Mouse (Mus musculus): ENCODE data around the gene Lrrc8b. TPM values are rescaled to one million over a fixed set of nuclear protein-coding genes. Genes with fewer than 3 reads are reported as not detected.

Lrrc8b gene
- polyA plus RNA-seq, 1 experiment from 2014 or later, result 23.0 TPM

DNA sequence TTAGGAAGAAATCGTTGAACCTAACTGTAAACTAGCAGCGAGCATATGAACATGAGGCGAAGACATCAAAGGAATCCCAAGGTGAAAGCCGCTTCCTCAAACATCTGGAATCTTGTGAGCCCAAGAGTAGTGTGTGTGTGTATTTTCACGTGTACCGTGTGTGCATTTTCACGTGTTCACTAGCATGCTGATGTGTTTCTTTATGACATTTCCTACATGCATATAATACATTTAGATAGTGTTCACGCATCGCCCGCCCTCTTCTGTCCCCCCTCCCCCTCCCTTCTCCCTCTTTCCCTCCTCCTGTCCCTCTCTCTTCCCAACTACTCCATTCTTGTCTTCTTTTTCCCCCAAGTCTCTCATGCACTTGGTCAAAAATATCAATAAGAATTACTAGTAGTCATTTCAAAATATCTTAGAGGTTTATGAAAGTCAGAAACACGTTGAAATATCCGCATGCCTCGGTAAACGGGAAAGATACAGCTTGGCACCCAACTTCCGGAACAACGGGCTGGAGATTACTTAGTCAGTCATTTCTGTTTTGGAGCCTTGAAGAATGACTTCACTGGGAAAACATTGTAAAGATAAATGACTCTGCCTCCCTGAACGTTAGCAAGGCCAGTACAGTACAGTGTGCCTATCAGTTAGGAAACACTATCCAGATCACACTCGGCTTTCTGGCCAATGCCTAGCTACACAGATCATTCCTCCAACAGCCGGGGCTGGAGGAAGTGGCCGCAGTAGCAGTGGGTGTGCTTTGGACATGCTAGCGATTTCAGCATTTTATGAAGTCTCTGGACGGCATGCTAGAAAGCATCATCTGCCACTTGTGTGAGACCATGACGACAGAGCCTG is 112.1 kb downstream of the Lrrc8b start:
- WGBS, result 93% methylated on average over 23 of the region's 23 CpGs
- DNase-seq (ENCODE audit: low spot score), result no peak
- no peaks in the 10 kb centered on the region for H3K36me3 ChIP-seq (replicated peaks; ENCODE audit: control insufficient read depth, insufficient read depth)
- H3K9ac ChIP-seq, result no peak overlapping the region
- H3K4me1 ChIP-seq (replicated peaks; ENCODE audit: control insufficient read depth, insufficient read depth, low read length), result no peaks in the 10 kb centered on the region
- no peaks in the 10 kb centered on the region for H3K27me3 ChIP-seq (ENCODE audit: control insufficient read depth, insufficient read depth, low read length)
- H3K4me3 ChIP-seq (replicated peaks; ENCODE audit: low read length), result no peak overlapping the region
- H3K27ac ChIP-seq, result no peak overlapping the region
- H3K4me2 ChIP-seq (replicated peaks), result no peak overlapping the region
- H3K9me3 ChIP-seq (ENCODE audit: control insufficient read depth, low read length), result no peaks in the 10 kb centered on the region
- ATAC-seq (ENCODE audit: low FRiP score), result no peak

DNA sequence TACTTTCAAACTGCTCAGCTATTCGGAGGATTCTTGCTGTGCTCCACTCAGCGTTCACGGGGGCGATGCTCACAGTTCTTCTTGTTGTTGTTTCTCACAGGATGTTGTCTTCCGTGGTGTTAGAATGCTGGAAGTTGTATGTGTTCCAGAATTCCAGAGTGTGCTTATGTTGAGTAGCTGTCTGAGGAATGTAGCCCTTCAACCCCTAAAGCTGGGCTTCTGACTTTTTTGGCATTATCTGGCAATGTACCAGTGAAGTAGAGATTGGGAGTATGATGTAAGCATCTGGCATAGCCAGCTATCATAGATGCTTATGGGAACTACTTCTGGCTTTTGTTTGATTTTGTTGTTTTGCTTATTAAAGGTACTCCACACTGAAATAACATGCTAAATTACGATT is 115.0 kb downstream of the Lrrc8b start:
- H3K4me3 ChIP-seq (replicated peaks; ENCODE audit: low read length), result no peak overlapping the region
- 79% methylated on average over 6 of the region's 6 CpGs for WGBS
- H3K36me3 ChIP-seq (replicated peaks; ENCODE audit: control insufficient read depth, insufficient read depth), result no peaks in the 10 kb centered on the region
- no peak for DNase-seq (ENCODE audit: low spot score)
- ATAC-seq (ENCODE audit: low FRiP score), result no peak
- H3K4me2 ChIP-seq (replicated peaks), result no peak overlapping the region
- no peaks in the 10 kb centered on the region for H3K27me3 ChIP-seq (ENCODE audit: control insufficient read depth, insufficient read depth, low read length)
- H3K4me1 ChIP-seq (replicated peaks; ENCODE audit: control insufficient read depth, insufficient read depth, low read length), result no peaks in the 10 kb centered on the region
- no peak overlapping the region for H3K9ac ChIP-seq
- H3K9me3 ChIP-seq (ENCODE audit: control insufficient read depth, low read length), result no peaks in the 10 kb centered on the region
- H3K27ac ChIP-seq, result no peak overlapping the region

DNA sequence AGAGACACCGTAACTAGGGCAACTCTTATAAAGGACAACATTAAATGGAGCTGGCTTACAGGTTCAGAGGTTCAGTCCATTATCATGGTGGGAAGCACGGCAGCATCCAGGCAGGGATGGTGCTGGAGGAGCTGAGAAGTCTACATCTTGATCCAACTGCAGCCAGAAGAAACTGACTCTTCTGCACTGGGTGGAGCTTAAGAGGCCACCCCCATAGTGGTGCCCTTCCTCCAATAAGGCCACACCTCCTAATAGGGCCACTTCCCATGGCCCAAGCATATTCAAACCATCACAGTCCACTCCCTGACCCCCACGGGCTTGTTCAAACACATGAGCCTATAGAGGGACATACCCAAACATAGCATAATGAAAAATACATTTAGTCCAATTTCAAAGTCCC is 119.6 kb downstream of the Lrrc8b start:
- Histone ChIP-seq H3K4me3 (replicated peaks; ENCODE audit: low read length) (no peak overlapping the region), H3K4me1 (replicated peaks; ENCODE audit: control insufficient read depth, insufficient read depth, low read length) (no peaks in the 10 kb centered on the region), H3K9ac (no peak overlapping the region), H3K36me3 (replicated peaks; ENCODE audit: control insufficient read depth, insufficient read depth) (no peaks in the 10 kb centered on the region), H3K27me3 (ENCODE audit: control insufficient read depth, insufficient read depth, low read length) (no peaks in the 10 kb centered on the region), H3K27ac (no peak overlapping the region), H3K4me2 (replicated peaks) (no peak overlapping the region), H3K9me3 (ENCODE audit: control insufficient read depth, low read length) (no peaks in the 10 kb centered on the region)
- WGBS, result 97% methylated on average over 3 of the region's 3 CpGs
- DNase-seq (ENCODE audit: low spot score), result no peak
- no peak for ATAC-seq (ENCODE audit: low FRiP score)

DNA sequence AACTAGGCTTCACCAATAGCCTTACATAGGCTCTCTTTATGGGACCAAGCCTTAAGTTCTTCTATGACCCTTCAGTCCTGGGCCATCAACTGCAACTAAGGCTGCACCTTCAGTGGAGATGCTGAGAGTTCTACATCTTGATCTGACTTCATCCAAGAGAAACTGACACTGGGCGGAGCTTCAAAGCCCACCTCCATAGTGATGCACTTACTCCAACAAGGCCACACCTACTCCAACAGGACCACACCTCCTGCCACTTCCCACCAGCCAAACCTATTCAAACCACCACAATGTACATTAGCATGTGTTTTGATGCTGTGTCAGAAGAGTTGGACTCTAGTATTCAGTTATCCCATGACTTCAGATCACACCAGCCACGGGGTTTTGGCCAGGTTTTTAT is 120.6 kb downstream of the Lrrc8b start:
- WGBS, result 96% methylated on average over 2 of the region's 2 CpGs
- no peak for ATAC-seq (ENCODE audit: low FRiP score)
- no peaks in the 10 kb centered on the region for H3K4me1 ChIP-seq (replicated peaks; ENCODE audit: control insufficient read depth, insufficient read depth, low read length)

DNA sequence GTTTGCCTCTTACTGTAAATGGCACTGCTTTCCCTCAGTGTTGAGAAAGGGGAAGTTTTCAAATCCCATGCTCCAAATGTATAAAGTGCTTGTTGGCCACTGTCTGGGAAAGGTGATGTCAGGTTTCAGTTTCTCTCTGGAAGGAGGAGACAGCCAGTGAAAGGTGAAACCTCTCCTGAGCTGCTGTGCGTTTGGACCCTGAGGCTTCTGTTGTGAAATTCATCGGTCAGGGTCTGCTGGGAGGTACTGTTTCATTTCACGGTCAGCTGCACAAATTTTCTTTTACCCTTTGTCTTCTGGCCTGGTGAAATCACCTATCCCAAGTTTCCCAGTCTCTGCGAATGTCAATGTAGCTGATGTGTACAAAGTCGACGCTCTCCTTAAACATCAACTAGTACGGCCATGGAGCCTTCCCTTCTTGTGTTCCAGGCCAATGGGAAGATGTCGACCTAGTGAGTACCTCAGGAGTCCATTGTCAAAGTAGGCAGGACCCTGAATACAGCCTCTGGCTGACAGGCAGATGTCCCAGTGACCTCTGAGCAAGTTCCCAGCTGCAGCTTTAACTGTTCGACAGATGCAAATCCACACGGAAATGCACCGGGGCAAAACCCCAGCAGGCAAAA is 121.6 kb downstream of the Lrrc8b start:
- no peaks in the 10 kb centered on the region for H3K27me3 ChIP-seq (ENCODE audit: control insufficient read depth, insufficient read depth, low read length)
- H3K36me3 ChIP-seq (replicated peaks; ENCODE audit: control insufficient read depth, insufficient read depth), result no peaks in the 10 kb centered on the region
- no peak overlapping the region for H3K9ac ChIP-seq
- H3K9me3 ChIP-seq (ENCODE audit: control insufficient read depth, low read length), result no peaks in the 10 kb centered on the region
- H3K4me2 ChIP-seq (replicated peaks), result no peak overlapping the region
- H3K4me1 ChIP-seq (replicated peaks; ENCODE audit: control insufficient read depth, insufficient read depth, low read length), result no peaks in the 10 kb centered on the region
- ATAC-seq (ENCODE audit: low FRiP score) (no peak), DNase-seq (ENCODE audit: low spot score) (no peak)
- WGBS, result 64% methylated on average over 11 of the region's 11 CpGs
- no peak overlapping the region for H3K4me3 ChIP-seq (replicated peaks; ENCODE audit: low read length)
- no peak overlapping the region for H3K27ac ChIP-seq

More for the DNA sequence above, 120.6 kb downstream of the Lrrc8b start:
- H3K27ac ChIP-seq, result no peak overlapping the region
- no peak for DNase-seq (ENCODE audit: low spot score)
- H3K27me3 ChIP-seq (ENCODE audit: control insufficient read depth, insufficient read depth, low read length), result no peaks in the 10 kb centered on the region
- H3K9me3 ChIP-seq (ENCODE audit: control insufficient read depth, low read length), result no peaks in the 10 kb centered on the region
- H3K9ac ChIP-seq, result no peak overlapping the region
- no peaks in the 10 kb centered on the region for H3K36me3 ChIP-seq (replicated peaks; ENCODE audit: control insufficient read depth, insufficient read depth)
- no peak overlapping the region for H3K4me3 ChIP-seq (replicated peaks; ENCODE audit: low read length)
- no peak overlapping the region for H3K4me2 ChIP-seq (replicated peaks)

Other genes with a start within 250 kb of the Lrrc8b start
- gene Gbp10, start 176.2 kb upstream of the Lrrc8b start, polyA plus RNA-seq (2014; fragmentation: Nextera tagmentation; extraction: Ambion mirVana), result 2.4 and 2.5 TPM in 2 replicates
- gene Gm43302, start 122.1 kb upstream of the Lrrc8b start, polyA plus RNA-seq (2014; fragmentation: Nextera tagmentation; extraction: Ambion mirVana), result 0.33 and 1.1 TPM in 2 replicates
- 3.3 and 5.3 TPM in 2 replicates for gene Gbp6, start 122.1 kb upstream of the Lrrc8b start, polyA plus RNA-seq (2014; fragmentation: Nextera tagmentation; extraction: Ambion mirVana)
- 18.2 and 18.5 TPM in 2 replicates for gene Lrrc8c, start 103.6 kb downstream of the Lrrc8b start, polyA plus RNA-seq (2014; fragmentation: Nextera tagmentation; extraction: Ambion mirVana)

Data from hindbrain, embryonic 14.5 days (tissue).